9 mouse cellular contexts compared by ENCODE assay signal in genomic region chr1:66992764-66993163, GRCm38 (mm10). TPM values are rescaled to one million over a fixed set of nuclear protein-coding genes. Genes with fewer than 3 reads are reported as not detected.
DNase-seq lines count a peak whose midpoint lies in the region; ATAC-seq and TF ChIP-seq lines count a peak whose summit lies in the region.
"Had no signal": no experiment of that assay in that cellular context is flagged by ENCODE, and none has a peak within 500 bp of the region (broad histone marks: within the 10 kb centered on the region; RNA-seq: fewer than 3 reads in every experiment).

No protein-coding gene starts in this region.

- no peak for TF ChIP-seq EP300 in lung, postnatal 0 days (IDR thresholded peaks at IDR 0.05)

- no peak overlapping the region for H3K27ac ChIP-seq in lung, postnatal 0 days (ENCODE audit: low read length)

- DNase-seq in cerebellum, adult 9-10 months, result peak; percentile 20
- no peak for DNase-seq in cerebellum, postnatal 25 days
- peak; percentile 41 for DNase-seq in left cerebral cortex, adult 11 months (ENCODE audit: low spot score)
- DNase-seq in left cerebral cortex, postnatal 10 days (ENCODE audit: extremely low spot score in 1 of 2, low spot score in 2 of 2), result no peak
- peak; percentile 76 for DNase-seq in brain, adult 2 months (ENCODE audit: low read depth, low spot score)
- peak; percentile 81 for DNase-seq in lung, postnatal 0 days (ENCODE audit: low spot score)
- no peak for DNase-seq in thymus, postnatal 36 days
- no peak for DNase-seq in urinary bladder, adult 2 months (ENCODE audit: low spot score)

- no peaks in the 10 kb centered on the region for H3K36me3 ChIP-seq in lung, postnatal 0 days (ENCODE audit: insufficient read depth, low read length)

- no peak for ATAC-seq in lung, postnatal 0 days

- no peak overlapping the region for H3K4me2 ChIP-seq in lung, postnatal 0 days (replicated peaks; ENCODE audit: low read depth, low read length)

- H3K4me3 ChIP-seq in lung, postnatal 0 days (ENCODE audit: low read depth, low read length), result no peak overlapping the region
- H3K4me3 ChIP-seq: megakaryocyte, embryonic 14.5 days had no signal

- H3K9me3 ChIP-seq in lung, postnatal 0 days (ENCODE audit: low read length), result no peaks in the 10 kb centered on the region
- H3K9me3 ChIP-seq: megakaryocyte, embryonic 14.5 days had no signal

- intact Hi-C loops in left cerebral cortex, postnatal 10 days (cut with DNase I), result loop anchor here (2.0 kb wide), 1 partner anchor 98 kb away; no protein-coding TSS in a partner anchor

- no peaks in the 10 kb centered on the region for H3K27me3 ChIP-seq in lung, postnatal 0 days (replicated peaks; ENCODE audit: insufficient read depth, low read length)
- H3K27me3 ChIP-seq: megakaryocyte, embryonic 14.5 days had no signal

- no peaks in the 10 kb centered on the region for H3K4me1 ChIP-seq in lung, postnatal 0 days (ENCODE audit: insufficient read depth, low read depth, low read length)
- H3K4me1 ChIP-seq: megakaryocyte, embryonic 14.5 days had no signal

- TF ChIP-seq CTCF in lung, postnatal 0 days (IDR thresholded peaks at IDR 0.05), result peak; percentile 72

- H3K9ac ChIP-seq in lung, postnatal 0 days (replicated peaks; ENCODE audit: low read depth), result no peak overlapping the region

RNA-seq across cellular contexts. Expression of gene Lancl1, which starts 45.9 kb away (rescaled TPM):
- total RNA-seq in left cerebral cortex, postnatal 10 days (2021), result 100 to 1,000 TPM; 154 to 161 TPM
- polyA plus RNA-seq in lung, postnatal 0 days (2015; fragmentation: Nextera tagmentation; extraction: Ambion mirVana), result 65.9 and 68.0 TPM in 2 replicates
- 95.6 and 133 TPM in 2 replicates for polyA plus RNA-seq in urinary bladder, adult 2 months (2012; rRNA removed)

RNA-seq across cellular contexts. Expression of gene Myl1, which starts 47.6 kb away (rescaled TPM):
- under 1 TPM in 1 of 2 experiments, not detected in 1; 0.88 TPM for total RNA-seq in left cerebral cortex, postnatal 10 days (2021)
- 4.0 and 4.3 TPM in 2 replicates for polyA plus RNA-seq in lung, postnatal 0 days (2015; fragmentation: Nextera tagmentation; extraction: Ambion mirVana)
- polyA plus RNA-seq in urinary bladder, adult 2 months (2012; rRNA removed), result 1.8 and 1.9 TPM in 2 replicates

Comparison
In these comparisons a context has a peak if more than half of its experiments do, and no peak if none do; other contexts are left out.
1. DNase-seq: peak in cerebellum, adult 9-10 months (single experiment), left cerebral cortex, adult 11 months (single experiment), brain, adult 2 months (single experiment) and lung, postnatal 0 days (single experiment); none in cerebellum, postnatal 25 days (0 of 2), left cerebral cortex, postnatal 10 days (0 of 2), thymus, postnatal 36 days (0 of 2) and urinary bladder, adult 2 months (single experiment).